Mouse (Mus musculus): ENCODE measurements around the gene Rab15. TPM values are rescaled to one million over a fixed set of nuclear protein-coding genes. Genes with fewer than 3 reads are reported as not detected.

Gene Rab15
- total RNA-seq, 2 experiments from 2014 or later: 0.86 to 0.92 TPM

GRCm38 (mm10) chr12:76780639-76781468, 41.9 kb downstream of the Rab15 start:
- no peak for DNase-seq
- intact Hi-C loops (cut with DNase I): no loop called here

GRCm38 (mm10) chr12:76779951-76780350, 42.8 kb downstream of the Rab15 start:
- intact Hi-C loops (cut with DNase I): no loop called here
- no peak for DNase-seq

- intact Hi-C loops (cut with DNase I): no loop called here
- no peak for DNase-seq
Measured at GRCm38 (mm10) chr12:76778305-76779083, 44.2 kb downstream of the Rab15 start.

- DNase-seq: no peak
- intact Hi-C loops (cut with DNase I): no loop called here
Measured at GRCm38 (mm10) chr12:76777845-76778244, 44.9 kb downstream of the Rab15 start.

- intact Hi-C loops (cut with DNase I): no loop called here
- no peak for DNase-seq
Measured at GRCm38 (mm10) chr12:76776898-76777297, 45.8 kb downstream of the Rab15 start.

GRCm38 (mm10) chr12:76775132-76775531, 47.6 kb downstream of the Rab15 start:
- intact Hi-C loops (cut with DNase I): no loop called here
- no peak for DNase-seq

- intact Hi-C loops (cut with DNase I): no loop called here
- no peak for DNase-seq
Measured at GRCm38 (mm10) chr12:76774652-76775051, 48.1 kb downstream of the Rab15 start.

- intact Hi-C loops (cut with DNase I): no loop called here
- no peak for DNase-seq
Measured at GRCm38 (mm10) chr12:76771540-76771939, 51.2 kb downstream of the Rab15 start.

- DNase-seq: no peak
- intact Hi-C loops (cut with DNase I): no loop called here
Measured at GRCm38 (mm10) chr12:76770841-76771500, 51.7 kb downstream of the Rab15 start.

- intact Hi-C loops (cut with DNase I): no loop called here
- peak; percentile 8 to 32 for DNase-seq
Measured at GRCm38 (mm10) chr12:76765901-76766630, 56.6 kb downstream of the Rab15 start.

GRCm38 (mm10) chr12:76765354-76765851, 57.3 kb downstream of the Rab15 start, which contains the start of the genes Churc1 and Fntb:
Gene Churc1 (plus strand): TSS chr12:76765538.
Gene Fntb (plus strand): TSS chr12:76765589.
- DNase-seq: peak; percentile 89 to 92
- intact Hi-C loops (cut with DNase I): no loop called here

GRCm38 (mm10) chr12:76752652-76753318, 69.9 kb downstream of the Rab15 start:
- peak in 1 of 2 experiments; percentile 13 for DNase-seq
- intact Hi-C loops (cut with DNase I): no loop called here

GRCm38 (mm10) chr12:76750866-76751459, 71.7 kb downstream of the Rab15 start:
- no peak for DNase-seq

More at GRCm38 (mm10) chr12:76750866-76751459, 71.7 kb downstream of the Rab15 start:
- intact Hi-C loops (cut with DNase I): no loop called here

Other genes starting within 250 kb of the Rab15 start
- 10 to 100 TPM; 88.4 to 94.2 TPM for gene Sptb, start 112.4 kb downstream of the Rab15 start, total RNA-seq (2021)
- gene Churc1, start 57.4 kb downstream of the Rab15 start, total RNA-seq (2021): 10 to 100 TPM; 84.7 to 89.3 TPM
- gene Fntb, start 57.3 kb downstream of the Rab15 start, total RNA-seq (2021): 10 to 100 TPM; 13.3 to 14.5 TPM
- not detected for gene Gpx2, start 27.4 kb downstream of the Rab15 start, total RNA-seq (2021)
- 10 to 100 TPM; 67.7 to 68.0 TPM for gene Max, start 139.3 kb upstream of the Rab15 start, total RNA-seq (2021)

All from heart, postnatal 36 days (tissue).